Mouse (Mus musculus) MEL (cell line): ENCODE data around the gene Tia1. TPM values are rescaled to one million over a fixed set of nuclear protein-coding genes. Genes with fewer than 3 reads are reported as not detected.
A peak's percentile ranks its signal among the peaks of the same experiment; 100 is the strongest.

Experiments used
- DNase-seq: peaks from one replicate; pipeline ENCODE4 v3.0.0; 2011; ENCODE audit warnings: low read depth, low spot score
- H3K27ac ChIP-seq: 2 replicates; pipeline ENCODE4 v1.5.1; 2012; ENCODE audit warnings: low read depth, mild to moderate bottlenecking, control low read depth, low read length, moderate library complexity; ENCODE audit not compliant: control insufficient read depth
- H3K27me3 ChIP-seq, 2 experiments: fragments of 150-350 bp in 1 of 2; sonication (generic) in 1 of 2; 2 replicates each; pipeline ENCODE4 v1.6.1; 2012; ENCODE audit warnings: low read length in 2 of 2, mild to moderate bottlenecking in 2 of 2, improper control_type of control experiment in 1 of 2, moderate library complexity in 1 of 2; ENCODE audit not compliant: insufficient read depth in 2 of 2, control insufficient read depth in 1 of 2
- H3K36me3 ChIP-seq, 2 experiments: 2 replicates each; pipeline ENCODE4 v1.6.1; 2012 to 2014; ENCODE audit warnings: low read length in 2 of 2, improper control_type of control experiment in 1 of 2, inconsistent platforms in 1 of 2, mild to moderate bottlenecking in 1 of 2; ENCODE audit not compliant: insufficient read depth in 2 of 2, control insufficient read depth in 1 of 2
- H3K4me1 ChIP-seq, 2 experiments: fragments of 150-350 bp in 1 of 2; sonication (generic) in 1 of 2; 2 replicates each; pipeline ENCODE4 v1.6.1; 2012; ENCODE audit warnings: low read length in 2 of 2, improper control_type of control experiment in 1 of 2, mild to moderate bottlenecking in 1 of 2; ENCODE audit not compliant: insufficient read depth in 2 of 2, control insufficient read depth in 1 of 2
- H3K4me3 ChIP-seq, 2 experiments: fragments of 150-350 bp in 1 of 2; sonication (generic) in 1 of 2; 2 replicates each; pipeline ENCODE4 v1.5.1; 2012; ENCODE audit warnings: low read depth in 2 of 2, low read length in 2 of 2, mild to moderate bottlenecking in 2 of 2, moderate library complexity in 2 of 2, control low read depth in 1 of 2, improper control_type of control experiment in 1 of 2; ENCODE audit not compliant: control insufficient read depth in 1 of 2, insufficient read depth in 1 of 2
- H3K79me2 ChIP-seq: 2 replicates; pipeline ENCODE4 v1.6.1; 2012; ENCODE audit warnings: mild to moderate bottlenecking, low read length, moderate library complexity; ENCODE audit not compliant: control insufficient read depth, poor library complexity, insufficient read depth
- H3K9ac ChIP-seq: 2 replicates; pipeline ENCODE4 v1.6.1; 2012; ENCODE audit warnings: low read depth, mild to moderate bottlenecking, control low read depth, low read length, moderate library complexity; ENCODE audit not compliant: control insufficient read depth, poor library complexity, severe bottlenecking
- H3K9me3 ChIP-seq: fragments of 150-350 bp; sonication (generic); replicated peaks from 2 replicates; pipeline ENCODE4 v1.6.1; 2012; ENCODE audit warnings: mild to moderate bottlenecking, low read length, improper control_type of control experiment, moderate library complexity; ENCODE audit not compliant: insufficient read depth
- CTCF ChIP-seq, 3 experiments: IDR thresholded peaks in 2 of 3; conservative IDR thresholded peaks in 1 of 3; 2 replicates each; pipeline ENCODE4 v1.5.1; 2011 to 2012; ENCODE audit warnings: low read length in 3 of 3, low read depth in 2 of 3, mild to moderate bottlenecking in 2 of 3, improper control_type of control experiment in 1 of 3, inconsistent platforms in 1 of 3, mixed read lengths in 1 of 3, moderate library complexity in 1 of 3; ENCODE audit not compliant: control insufficient read depth in 1 of 3, insufficient read depth in 1 of 3, poor library complexity in 1 of 3, severe bottlenecking in 1 of 3
- ELF1 ChIP-seq: IDR thresholded peaks from 2 replicates; pipeline ENCODE4 v1.6.1; 2014; ENCODE audit warnings: low read depth, mild to moderate bottlenecking, inconsistent platforms, low read length, improper control_type of control experiment, moderate library complexity
- EP300 ChIP-seq, 2 experiments: IDR thresholded peaks; 2 replicates each; pipeline ENCODE4 v1.6.1; 2011; ENCODE audit warnings: improper control_type of control experiment in 2 of 2, low read length in 2 of 2, low read depth in 1 of 2, mild to moderate bottlenecking in 1 of 2
- MAFK ChIP-seq: IDR thresholded peaks from 2 replicates; pipeline ENCODE4 v1.6.1; 2011; ENCODE audit warnings: low read depth, mild to moderate bottlenecking, low read length, improper control_type of control experiment, borderline replicate concordance
- RAD21 ChIP-seq: IDR thresholded peaks from 2 replicates; pipeline ENCODE4 v1.6.1; 2011; ENCODE audit warnings: mild to moderate bottlenecking, low read depth, low read length, improper control_type of control experiment
- SMC3 ChIP-seq: IDR thresholded peaks from 2 replicates; pipeline ENCODE4 v1.6.1; 2011; ENCODE audit warnings: low read depth, low read length, improper control_type of control experiment
- UBTF ChIP-seq: IDR thresholded peaks from 2 replicates; pipeline ENCODE4 v1.6.1; 2012; ENCODE audit warnings: low read depth, mild to moderate bottlenecking, inconsistent platforms, low read length, improper control_type of control experiment, moderate library complexity, borderline replicate concordance; ENCODE audit not compliant: insufficient read depth
- ZC3H11A ChIP-seq: IDR thresholded peaks from 2 replicates; pipeline ENCODE4 v1.6.1; 2012; ENCODE audit warnings: low read depth, mild to moderate bottlenecking, inconsistent platforms, low read length, improper control_type of control experiment
- ZNF384 ChIP-seq: IDR thresholded peaks from 2 replicates; pipeline ENCODE4 v1.6.1; 2012; ENCODE audit warnings: low read depth, mild to moderate bottlenecking, inconsistent platforms, low read length, improper control_type of control experiment
- polyA plus RNA-seq, 2 experiments: library from polyadenylated mRNA; stranded (reverse) in 1 of 2; unstranded in 1 of 2; fragments of >175 nt in 1 of 2; fragments of >200 nt in 1 of 2; gene quantifications; 2 replicates each; pipeline versions ENCODE4 v1.2.1 to v1.2.4; 2012; ENCODE audit warnings: low replicate concordance in 2 of 2, low read depth in 1 of 2; ENCODE audit not compliant: insufficient read length in 2 of 2, insufficient read depth in 1 of 2, missing spikeins in 1 of 2
- total RNA-seq: library from RNA; depleted of rRNA; stranded (reverse); fragments of 300-350 nt; gene quantifications from 2 replicates; pipeline ENCODE4 v1.2.3, GENCODE M21; 2012

Gene Tia1
- total and polyA plus RNA-seq, 3 experiments = 21.5 to 25.3 TPM; not detected in 1

GRCm38 (mm10) chr6:86388461-86388860 lies 15.6 kb upstream of the Tia1 start:
- Histone ChIP-seq H3K4me3 (no peak overlapping the region), H3K27me3 (no peaks in the 10 kb centered on the region), H3K9ac (no peak overlapping the region), H3K36me3 (peaks cover 6 to 19% of the 10 kb centered on the region in 2 experiments), H3K27ac (no peak overlapping the region), H3K9me3 (no peaks in the 10 kb centered on the region), H3K79me2 (no peaks in the 10 kb centered on the region; the same call in 1 of the 2 replicates), H3K4me1 (peaks cover 9 to 18% of the 10 kb centered on the region in 2 experiments)
- DNase-seq = no peak
- no peak for TF ChIP-seq ELF1

- peaks cover 6% of the 10 kb centered on the region for H3K79me2 ChIP-seq
- H3K9me3 ChIP-seq = no peaks in the 10 kb centered on the region
- peak in 1 of 3 experiments; percentile 8; a peak in 1 of 6 replicates for TF ChIP-seq CTCF (IDR thresholded peaks at IDR 0.05 in 2 of 3, conservative IDR thresholded peaks at IDR 0.05 in 1 of 3; ENCODE audit: control insufficient read depth in 1 of 3, insufficient read depth in 1 of 3, low read depth in 2 of 3, low read length in 3 of 3, poor library complexity in 1 of 3, severe bottlenecking in 1 of 3)
- no peak for TF ChIP-seq EP300 (IDR thresholded peaks at IDR 0.05; ENCODE audit: low read depth in 1 of 2, low read length in 2 of 2)
- peaks cover under 1 to 6% of the 10 kb centered on the region in 2 experiments for H3K36me3 ChIP-seq
- DNase-seq = no peak
- no peaks in the 10 kb centered on the region for H3K27me3 ChIP-seq
- H3K9ac ChIP-seq = no peak overlapping the region
- H3K4me3 ChIP-seq = no peak overlapping the region
- H3K4me1 ChIP-seq = peaks cover 0 to under 1% of the 10 kb centered on the region in 2 experiments; a peak in 2 of 4 replicates
- H3K27ac ChIP-seq = no peak overlapping the region
These were observed 12.7 kb upstream of the Tia1 start for GRCm38 (mm10) chr6:86391326-86391725.

GRCm38 (mm10) chr6:86393187-86393586 lies 10.8 kb upstream of the Tia1 start:
- peaks cover 9% of the 10 kb centered on the region for H3K79me2 ChIP-seq
- no peak overlapping the region for H3K4me3 ChIP-seq
- no peak for DNase-seq
- TF ChIP-seq UBTF (no peak), ZNF384 (peak; percentile 23; the same call in 1 of the 2 replicates), SMC3 (peak; percentile 34), RAD21 (peak; percentile 40), ZC3H11A (0 out of 2 replicates have a peak, but pooled peaks have one; percentile 23), MAFK (no peak), CTCF (IDR thresholded peaks at IDR 0.05 in 2 of 3, conservative IDR thresholded peaks at IDR 0.05 in 1 of 3; ENCODE audit: control insufficient read depth in 1 of 3, insufficient read depth in 1 of 3, low read depth in 2 of 3, low read length in 3 of 3, poor library complexity in 1 of 3, severe bottlenecking in 1 of 3) (peak; percentile 23 to 48 (median 47); a peak in 5 of 6 replicates)
- no peaks in the 10 kb centered on the region for H3K9me3 ChIP-seq
- H3K36me3 ChIP-seq = peaks cover 5 to 6% of the 10 kb centered on the region in 2 experiments
- H3K9ac ChIP-seq = no peak overlapping the region
- no peaks in the 10 kb centered on the region for H3K27me3 ChIP-seq
- H3K27ac ChIP-seq = no peak overlapping the region
- H3K4me1 ChIP-seq = peaks cover 0 to 8% of the 10 kb centered on the region in 2 experiments; a peak in 2 of 4 replicates
